Mouse (Mus musculus) hindbrain, embryonic 10.5 days (tissue): ENCODE results near the gene Usp30. TPM values are rescaled to one million over a fixed set of nuclear protein-coding genes. Genes with fewer than 3 reads are reported as not detected.

Experiments
- DNase-seq: peaks from one replicate; pipeline ENCODE4 v3.0.0-alpha.2; 2017; ENCODE audit warnings: low spot score
- H3K27ac ChIP-seq: fragments of 300-500 bp; sonication (generic); 2 replicates; pipeline ENCODE4 v1.5.1; 2016; ENCODE audit warnings: mild to moderate bottlenecking, moderate library complexity
- H3K27me3 ChIP-seq: fragments of 300-500 bp; sonication (generic); 2 replicates; pipeline ENCODE4 v1.6.1; 2016; ENCODE audit warnings: mild to moderate bottlenecking; ENCODE audit not compliant: poor library complexity, insufficient read depth, severe bottlenecking
- H3K36me3 ChIP-seq: fragments of 300-500 bp; sonication (generic); 2 replicates; pipeline ENCODE4 v1.6.1; 2016; ENCODE audit warnings: mild to moderate bottlenecking, moderate library complexity
- H3K4me1 ChIP-seq: fragments of 300-500 bp; sonication (generic); replicated peaks from 2 replicates; pipeline ENCODE4 v1.6.1; 2016; ENCODE audit warnings: mild to moderate bottlenecking
- H3K4me3 ChIP-seq: fragments of 300-500 bp; sonication (generic); 2 replicates; pipeline ENCODE4 v1.5.1; 2016; ENCODE audit warnings: mild to moderate bottlenecking, moderate library complexity
- H3K9me3 ChIP-seq: fragments of 300-500 bp; sonication (generic); 2 replicates; pipeline ENCODE4 v1.6.1; 2016; ENCODE audit warnings: mild to moderate bottlenecking, moderate library complexity
- WGBS: fragments of 180-500 bp; shearing (Covaris S2); methylation state at CpG from one replicate; pipeline ENCODE4 v1.1.7; 2016; 5-methylcytosine and 5-hydroxymethylcytosine counted together
- polyA plus RNA-seq: library from polyadenylated mRNA; unstranded; fragments of >200 nt; fragmentation: Nextera tagmentation; extraction: Ambion mirVana; gene quantifications from 2 replicates; pipeline ENCODE4 v1.2.1, GENCODE M21; 2016

The Usp30 gene
- polyA plus RNA-seq, result 12.3 and 13.2 TPM in 2 replicates

DNA sequence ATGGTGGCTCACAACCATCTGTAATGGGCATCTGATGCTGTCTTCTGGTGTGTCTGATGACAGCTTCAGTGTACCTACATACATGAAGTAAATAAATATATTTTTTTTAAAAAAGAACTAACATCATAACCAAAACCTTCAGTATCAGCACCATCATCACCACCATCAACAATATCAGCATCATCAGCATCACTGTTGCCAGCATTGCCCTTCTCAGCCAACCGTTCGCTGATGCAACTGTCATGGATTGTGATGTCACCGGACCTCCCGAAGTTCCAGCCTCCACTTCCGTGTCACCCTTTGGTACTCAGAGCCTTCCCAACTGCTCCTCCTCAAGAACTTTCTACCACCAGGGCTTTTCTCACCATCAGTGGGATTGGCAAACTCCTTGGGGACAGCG is at the start of gene Usp30:
Gene Usp30 (plus strand): TSS at position 301 of the 400 bp plus-strand sequence.
- DNase-seq, result no peak
- no peak within 1 kb of the TSS for H3K4me3 ChIP-seq
- H3K27me3 ChIP-seq, result no peaks in the 10 kb centered on the region
- peaks cover 7% of the 10 kb centered on the region for H3K4me1 ChIP-seq
- H3K27ac ChIP-seq, result no peak within 1 kb of the TSS
- H3K9me3 ChIP-seq, result no peaks in the 10 kb centered on the region
- 92% methylated on average over 6 of the region's 6 CpGs for WGBS
- H3K36me3 ChIP-seq, result no peaks in the 10 kb centered on the region

DNA sequence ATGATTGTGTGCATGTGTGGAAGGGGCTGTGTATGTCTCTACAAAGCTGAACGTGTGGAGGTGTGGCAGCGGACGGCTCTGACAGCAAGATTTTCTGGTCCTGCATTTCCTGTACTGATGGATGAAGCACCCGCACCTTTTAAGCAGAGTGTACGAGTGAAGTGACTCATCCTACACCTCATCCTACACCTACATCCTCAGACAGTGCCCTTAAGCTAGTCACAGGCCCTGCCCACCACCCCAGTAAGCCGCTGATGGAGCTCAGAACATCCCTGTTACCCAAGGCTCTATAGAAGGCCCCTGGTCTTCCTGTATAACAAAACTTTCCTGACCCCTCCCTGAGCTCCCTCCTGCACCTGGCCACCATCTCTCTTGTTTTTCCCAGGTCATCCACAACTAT is 40.9 kb upstream of the Usp30 start:
- H3K9me3 ChIP-seq, result no peaks in the 10 kb centered on the region
- H3K27ac ChIP-seq, result no peak overlapping the region
- 71% methylated on average over 6 of the region's 6 CpGs for WGBS
- H3K27me3 ChIP-seq, result no peaks in the 10 kb centered on the region; the same call in 1 of the 2 replicates
- H3K4me3 ChIP-seq, result peak overlapping the region; percentile 20; the same call in 1 of the 2 replicates
- H3K36me3 ChIP-seq, result 0 out of 2 replicates have a peak, but pooled peaks cover 3% of the 10 kb centered on the region
- H3K4me1 ChIP-seq, result peaks cover 14% of the 10 kb centered on the region
- no peak for DNase-seq

DNA sequence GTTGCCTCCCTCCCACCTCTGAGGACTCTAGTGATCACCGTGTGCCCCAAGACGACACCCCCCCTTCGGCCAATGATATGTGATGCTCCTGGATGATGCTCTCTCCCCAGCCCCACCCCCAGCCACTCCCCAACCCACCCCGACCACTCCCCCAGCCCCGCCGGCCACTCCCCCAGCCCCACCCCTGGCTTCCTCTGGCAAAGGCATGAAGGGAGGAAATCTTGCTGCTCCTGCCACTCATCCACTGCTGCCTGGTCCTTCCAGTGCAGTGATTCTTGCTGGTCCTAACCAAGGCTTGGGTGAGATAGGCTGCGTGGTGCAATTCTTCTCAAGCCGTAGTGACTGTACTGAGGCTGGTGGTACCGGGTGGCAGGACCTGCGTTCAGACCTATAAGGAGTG is 40.4 kb upstream of the Usp30 start:
- peaks cover 18% of the 10 kb centered on the region for H3K4me1 ChIP-seq
- no peak overlapping the region for H3K27ac ChIP-seq
- no peaks in the 10 kb centered on the region for H3K9me3 ChIP-seq
- H3K4me3 ChIP-seq, result peak overlapping the region; percentile 20
- H3K27me3 ChIP-seq, result no peaks in the 10 kb centered on the region; the same call in 1 of the 2 replicates
- peak; percentile 21 for DNase-seq
- 0 out of 2 replicates have a peak, but pooled peaks cover 3% of the 10 kb centered on the region for H3K36me3 ChIP-seq
- WGBS, result 10% methylated on average over 10 of the region's 10 CpGs

DNA sequence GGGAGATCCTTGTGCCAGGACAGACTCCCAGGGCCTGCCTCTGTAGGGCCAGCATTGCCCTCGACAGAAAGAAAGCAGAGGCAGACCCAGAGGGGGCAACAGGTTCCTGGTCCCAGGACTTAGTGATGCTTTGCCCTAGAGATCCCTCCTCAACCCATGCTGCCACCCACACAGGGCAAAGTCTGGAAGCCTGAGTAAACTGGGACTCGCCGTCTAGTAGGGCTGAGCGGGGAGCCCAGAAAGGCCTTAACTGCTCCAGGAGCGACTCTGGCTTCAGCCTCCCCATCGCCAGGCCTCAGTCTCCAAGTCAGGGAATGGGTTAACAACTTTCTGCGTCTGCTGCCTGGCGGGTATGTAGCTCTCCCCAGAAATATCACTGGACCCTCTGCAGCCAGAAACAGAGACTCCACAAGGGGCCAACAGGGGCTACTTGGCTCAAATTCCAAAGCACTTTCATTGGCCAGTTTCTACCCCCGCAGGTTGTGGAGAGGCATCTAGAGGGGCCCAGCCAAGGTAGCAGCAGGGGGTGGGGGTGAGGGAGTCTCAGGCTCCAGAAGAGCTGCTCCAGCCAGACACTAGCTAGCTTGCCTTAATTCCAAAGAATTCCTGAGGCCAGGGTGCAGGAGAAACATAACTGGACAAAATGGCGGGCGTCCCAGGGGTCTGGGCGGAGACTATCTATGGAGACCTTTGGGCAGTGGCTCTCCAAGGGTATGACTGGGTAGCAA is 37.9 kb upstream of the Usp30 start:
- H3K4me1 ChIP-seq, result peaks cover 26% of the 10 kb centered on the region
- no peaks in the 10 kb centered on the region; the same call in 1 of the 2 replicates for H3K27me3 ChIP-seq
- peaks cover 3% of the 10 kb centered on the region; the same call in 1 of the 2 replicates for H3K36me3 ChIP-seq
- no peak overlapping the region for H3K4me3 ChIP-seq
- no peaks in the 10 kb centered on the region for H3K9me3 ChIP-seq
- 87% methylated on average over 12 of the region's 12 CpGs for WGBS
- no peak overlapping the region for H3K27ac ChIP-seq
- DNase-seq, result no peak

DNA sequence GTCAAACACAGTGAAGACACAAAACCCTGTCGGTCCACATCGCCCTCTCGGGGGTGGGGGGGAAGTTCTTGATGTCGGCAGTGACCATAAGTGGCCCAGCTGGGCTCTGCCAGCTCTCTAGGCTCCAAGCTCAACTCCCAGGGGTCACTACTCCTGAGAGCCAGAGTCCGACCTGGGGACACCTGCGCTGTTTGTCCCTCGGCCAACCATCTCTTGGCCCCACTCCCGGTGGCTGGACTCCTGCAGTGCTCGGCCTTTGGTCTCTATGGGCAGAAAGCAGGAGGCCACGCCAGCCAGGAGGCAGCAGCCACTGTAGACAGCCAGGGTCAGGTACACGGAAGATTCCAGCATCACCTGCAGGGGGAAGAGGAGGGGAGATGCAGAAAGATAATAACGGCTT is 37.1 kb upstream of the Usp30 start:
- H3K36me3 ChIP-seq, result peaks cover 8% of the 10 kb centered on the region; the same call in 1 of the 2 replicates
- H3K27ac ChIP-seq, result peak overlapping the region; percentile 5; the same call in 1 of the 2 replicates
- 89% methylated on average over 12 of the region's 12 CpGs for WGBS
- no peak for DNase-seq
- H3K9me3 ChIP-seq, result no peaks in the 10 kb centered on the region
- H3K4me3 ChIP-seq, result no peak overlapping the region
- peaks cover 26% of the 10 kb centered on the region for H3K4me1 ChIP-seq
- no peaks in the 10 kb centered on the region; the same call in 1 of the 2 replicates for H3K27me3 ChIP-seq

DNA sequence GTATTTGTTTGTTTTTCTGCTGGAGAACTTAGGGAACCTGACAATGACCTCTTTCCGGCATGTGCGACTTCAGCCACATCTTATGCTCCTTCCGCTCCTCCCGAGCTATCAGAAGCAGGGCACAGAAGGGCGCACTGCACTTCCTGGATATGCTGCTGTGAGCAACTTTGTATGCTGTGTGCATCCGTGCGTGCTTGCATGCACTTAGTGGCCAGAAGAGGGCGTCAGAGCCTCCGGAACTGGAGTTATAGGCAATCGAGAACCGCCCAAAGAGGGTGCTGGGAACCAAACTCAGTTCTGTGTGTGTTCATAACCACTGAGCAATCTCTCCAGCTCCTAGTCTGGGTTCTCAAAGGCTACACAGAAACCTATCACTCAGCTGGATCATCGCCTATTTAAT is 34.6 kb upstream of the Usp30 start:
- no peak for DNase-seq
- no peak overlapping the region for H3K4me3 ChIP-seq
- peaks cover 8% of the 10 kb centered on the region; the same call in 1 of the 2 replicates for H3K36me3 ChIP-seq
- peak overlapping the region; percentile 45; the same call in 1 of the 2 replicates for H3K27ac ChIP-seq
- H3K4me1 ChIP-seq, result peaks cover 21% of the 10 kb centered on the region
- H3K27me3 ChIP-seq, result no peaks in the 10 kb centered on the region
- no peaks in the 10 kb centered on the region for H3K9me3 ChIP-seq
- 90% methylated on average over 12 of the region's 12 CpGs for WGBS

DNA sequence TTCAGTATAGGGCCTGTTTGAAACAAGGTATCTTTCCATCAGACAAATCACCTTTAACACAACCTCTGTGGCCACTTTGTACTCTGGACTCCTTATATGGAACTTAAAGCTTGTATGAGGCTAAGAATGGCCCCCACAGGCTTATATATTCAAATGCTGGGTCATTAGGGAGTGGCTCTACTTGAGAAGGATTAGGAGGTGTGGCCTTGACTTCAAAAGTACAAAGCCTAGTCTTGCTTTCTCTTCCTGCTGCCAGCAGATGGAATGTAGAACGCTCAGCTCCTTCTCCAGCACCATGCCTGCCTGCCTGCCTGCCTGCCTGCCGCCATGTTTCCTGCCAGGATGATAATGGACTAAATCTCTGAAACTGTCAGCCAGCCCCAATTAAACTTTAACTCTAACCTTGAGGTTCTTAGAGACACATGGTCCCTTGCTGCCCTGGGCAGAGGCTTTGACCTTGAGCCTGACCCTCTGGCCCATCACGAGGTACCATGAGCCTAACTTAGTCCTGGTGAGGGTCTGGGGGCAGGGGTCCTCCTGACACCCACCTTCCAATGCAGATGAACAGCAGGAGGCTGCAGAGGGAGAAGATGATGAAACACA is 33.0 kb upstream of the Usp30 start:
- peaks cover 8% of the 10 kb centered on the region; the same call in 1 of the 2 replicates for H3K36me3 ChIP-seq
- no peak overlapping the region for H3K27ac ChIP-seq
- WGBS, result 89% methylated on average over 3 of the region's 3 CpGs
- no peaks in the 10 kb centered on the region for H3K27me3 ChIP-seq
- no peak for DNase-seq
- H3K9me3 ChIP-seq, result no peaks in the 10 kb centered on the region
- H3K4me1 ChIP-seq, result peaks cover 30% of the 10 kb centered on the region
- H3K4me3 ChIP-seq, result no peak overlapping the region

DNA sequence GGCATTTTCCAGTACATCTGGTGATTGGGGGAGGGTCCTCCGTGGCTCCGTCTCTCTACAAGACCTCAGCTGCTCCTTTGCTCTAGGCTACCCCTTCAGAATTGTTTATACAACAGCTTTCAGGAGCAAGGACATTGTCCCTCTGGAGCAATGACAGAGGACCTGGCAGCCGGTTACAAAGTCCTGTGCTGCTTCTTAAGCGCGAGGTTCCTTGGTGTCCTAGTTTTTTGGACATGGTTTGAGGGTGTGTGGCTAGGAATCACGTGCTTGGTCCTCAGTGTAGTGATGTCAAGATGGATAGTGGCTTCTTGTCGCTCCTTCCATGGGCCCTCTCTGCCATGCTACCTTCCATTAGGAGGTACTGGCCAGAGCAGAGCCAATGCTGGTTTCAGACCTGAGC is 30.9 kb upstream of the Usp30 start:
- 81% methylated on average over 7 of the region's 7 CpGs for WGBS
- Histone ChIP-seq H3K27ac (no peak overlapping the region), H3K36me3 (peaks cover 5% of the 10 kb centered on the region; the same call in 1 of the 2 replicates), H3K9me3 (no peaks in the 10 kb centered on the region), H3K27me3 (no peaks in the 10 kb centered on the region), H3K4me1 (peaks cover 29% of the 10 kb centered on the region), H3K4me3 (no peak overlapping the region)
- no peak for DNase-seq

DNA sequence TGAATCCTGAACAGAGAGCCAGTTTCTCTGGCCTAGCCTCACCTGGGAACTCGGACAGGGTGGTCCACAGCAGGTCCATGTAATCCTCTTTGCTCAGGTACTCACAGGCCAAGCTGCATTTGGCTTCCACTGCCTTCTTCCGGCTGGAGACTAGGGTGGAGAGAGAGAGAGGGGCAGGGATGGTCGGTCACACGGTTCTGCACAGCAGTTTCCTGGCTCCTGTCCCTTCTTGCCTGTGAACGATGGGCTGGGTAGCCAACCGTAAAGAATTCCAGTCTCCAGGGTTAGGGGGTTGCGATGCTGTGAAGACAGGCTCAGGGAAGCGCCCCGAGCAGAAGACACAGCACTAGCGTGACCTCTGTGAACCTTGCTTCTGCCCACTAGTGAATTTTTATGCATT is 30.1 kb upstream of the Usp30 start:
- DNase-seq, result no peak
- Histone ChIP-seq H3K9me3 (no peaks in the 10 kb centered on the region), H3K27me3 (no peaks in the 10 kb centered on the region), H3K27ac (peak overlapping the region; percentile 43; the same call in 1 of the 2 replicates), H3K4me3 (no peak overlapping the region), H3K36me3 (peaks cover 5% of the 10 kb centered on the region; the same call in 1 of the 2 replicates), H3K4me1 (peaks cover 22% of the 10 kb centered on the region)
- WGBS, result 41% methylated on average over 10 of the region's 10 CpGs

DNA sequence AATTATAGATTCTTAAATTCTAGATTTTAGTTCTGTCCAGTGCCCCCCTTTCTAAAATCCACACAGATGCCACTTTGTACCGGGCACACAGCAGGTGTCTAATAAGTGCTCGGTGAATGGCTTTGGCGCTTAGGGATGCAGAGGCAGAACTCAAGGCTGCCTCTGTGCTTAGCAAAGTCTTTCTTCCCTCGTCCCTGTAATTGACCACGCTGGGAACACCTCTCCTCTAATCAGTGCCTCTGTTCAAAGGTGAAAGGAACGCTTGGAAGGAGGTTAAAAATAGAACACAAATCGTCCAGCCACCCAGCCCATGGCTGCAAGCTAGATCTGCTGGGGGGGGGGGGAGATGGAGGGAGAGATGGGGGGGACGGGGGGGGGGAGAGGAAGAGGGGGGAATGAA is 24.8 kb upstream of the Usp30 start:
- 0 out of 2 replicates have a peak, but pooled peaks cover 6% of the 10 kb centered on the region for H3K27me3 ChIP-seq
- no peak for DNase-seq
- H3K9me3 ChIP-seq, result no peaks in the 10 kb centered on the region
- H3K27ac ChIP-seq, result no peak overlapping the region
- peaks cover 26% of the 10 kb centered on the region for H3K4me1 ChIP-seq
- no peaks in the 10 kb centered on the region for H3K36me3 ChIP-seq
- WGBS, result 39% methylated on average over 7 of the region's 8 CpGs
- H3K4me3 ChIP-seq, result no peak overlapping the region

DNA sequence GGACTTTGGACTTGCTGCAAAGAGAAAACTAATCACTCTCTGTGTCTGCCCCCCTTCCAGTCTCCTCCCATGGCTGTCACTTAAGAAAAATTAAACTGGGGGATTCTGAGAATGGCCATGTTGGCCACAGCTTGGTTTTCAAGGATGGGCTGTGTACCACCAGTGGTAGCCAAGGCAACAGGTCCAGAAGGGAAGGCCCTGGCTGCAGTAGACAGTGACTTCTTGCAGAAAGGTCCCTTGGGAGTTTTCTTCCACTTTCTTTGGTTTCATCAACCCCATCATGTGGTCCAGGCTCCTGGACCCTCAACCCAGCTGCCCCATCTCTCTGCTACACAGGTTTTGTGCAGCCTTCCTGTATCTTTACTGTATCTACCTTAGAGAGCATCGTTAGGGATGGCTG is 24.4 kb upstream of the Usp30 start:
- Histone ChIP-seq H3K9me3 (no peaks in the 10 kb centered on the region), H3K27me3 (0 out of 2 replicates have a peak, but pooled peaks cover 6% of the 10 kb centered on the region), H3K4me1 (peaks cover 23% of the 10 kb centered on the region), H3K27ac (no peak overlapping the region), H3K36me3 (no peaks in the 10 kb centered on the region), H3K4me3 (no peak overlapping the region)
- WGBS, result 73% methylated on average over 1 of the region's 1 CpGs
- no peak for DNase-seq

DNA sequence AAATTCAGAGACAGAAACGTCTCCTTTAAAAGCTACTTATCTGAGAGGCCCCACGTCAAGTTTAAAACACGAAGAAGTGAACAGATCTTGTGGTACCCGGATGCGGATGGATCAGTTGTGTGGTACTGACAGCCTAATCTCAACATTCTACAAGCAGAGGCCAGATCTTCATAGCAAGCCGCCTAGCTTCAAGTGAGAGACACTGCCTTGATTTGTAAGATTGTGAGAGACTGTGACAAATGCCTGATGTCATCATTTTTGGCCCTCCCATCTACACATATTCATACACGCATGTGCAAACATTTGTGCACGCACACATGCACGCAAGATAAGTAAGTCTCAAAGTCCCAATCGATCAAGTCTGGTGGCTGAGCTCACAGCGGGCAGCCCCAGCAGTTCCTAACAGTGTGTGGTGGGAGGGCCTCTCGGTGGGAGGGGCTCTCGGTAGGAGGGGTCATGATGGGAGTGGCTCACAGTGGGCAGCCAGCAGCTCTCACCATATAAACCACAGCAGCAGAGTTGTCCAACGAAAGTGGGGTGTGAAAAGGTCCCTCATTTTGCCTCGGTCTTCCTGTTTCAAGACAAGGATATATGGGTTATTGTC is 23.8 kb upstream of the Usp30 start:
- Histone ChIP-seq H3K27me3 (0 out of 2 replicates have a peak, but pooled peaks cover 6% of the 10 kb centered on the region), H3K36me3 (no peaks in the 10 kb centered on the region), H3K4me3 (no peak overlapping the region), H3K9me3 (no peaks in the 10 kb centered on the region), H3K4me1 (peaks cover 19% of the 10 kb centered on the region), H3K27ac (peak overlapping the region; percentile 41; the same call in 1 of the 2 replicates)
- 29% methylated on average over 15 of the region's 15 CpGs for WGBS
- DNase-seq, result peak; percentile 22
